Mouse (Mus musculus): ENCODE results near the gene Sp8.

GRCm38 (mm10) chr12:118887964-118888363 lies 41.8 kb downstream of the Sp8 start:
- TF ChIP-seq CTCF (IDR thresholded peaks at IDR 0.05; ENCODE audit: low read depth) = no peak
- TF ChIP-seq EP300 (IDR thresholded peaks at IDR 0.05; ENCODE audit: low read depth) = no peak
